Comparison of ENCODE assay signal across 8 mouse cellular contexts in genomic region chr1:178496841-178497240, GRCm38 (mm10). TPM values are rescaled to one million over a fixed set of nuclear protein-coding genes. Genes with fewer than 3 reads are reported as not detected.
DNase-seq lines count a peak whose midpoint lies in the region; ATAC-seq and TF ChIP-seq lines count a peak whose summit lies in the region.

No protein-coding gene starts in this region.

- no peaks in the 10 kb centered on the region for H3K4me1 ChIP-seq in cerebellum, adult 2 months (ENCODE audit: control insufficient read depth, insufficient read depth, low read length)
- no peaks in the 10 kb centered on the region for H3K4me1 ChIP-seq in liver, adult 2 months (ENCODE audit: control insufficient read depth, insufficient read depth, low read length)
- no peaks in the 10 kb centered on the region for H3K4me1 ChIP-seq in liver, embryonic 12.5 days
- no peaks in the 10 kb centered on the region for H3K4me1 ChIP-seq in lung, adult 2 months (ENCODE audit: control insufficient read depth, insufficient read depth, low read length)

- H3K4me2 ChIP-seq in liver, embryonic 12.5 days, result no peak overlapping the region

- H3K79me2 ChIP-seq in liver, adult 2 months (ENCODE audit: control insufficient read depth, insufficient read depth, low read length), result no peaks in the 10 kb centered on the region

- H3K36me3 ChIP-seq in liver, adult 2 months (ENCODE audit: control insufficient read depth, insufficient read depth, low read length), result no peaks in the 10 kb centered on the region
- H3K36me3 ChIP-seq in liver, embryonic 12.5 days, result no peaks in the 10 kb centered on the region

- no peak overlapping the region for H3K4me3 ChIP-seq in cerebellum, adult 2 months (replicated peaks; ENCODE audit: insufficient read depth, low read depth, low read length)
- H3K4me3 ChIP-seq in liver, adult 2 months (ENCODE audit: insufficient read depth, low read depth, low read length), result no peak overlapping the region
- no peak overlapping the region for H3K4me3 ChIP-seq in liver, embryonic 12.5 days
- no peak overlapping the region for H3K4me3 ChIP-seq in lung, adult 2 months (replicated peaks; ENCODE audit: extremely low read depth, low read depth, low read length)

- TF ChIP-seq POLR2A in cerebellum, adult 2 months (IDR thresholded peaks at IDR 0.05; ENCODE audit: borderline replicate concordance, insufficient read depth, low read length), result no peak
- no peak for TF ChIP-seq POLR2A in liver, adult 2 months (IDR thresholded peaks at IDR 0.05; ENCODE audit: extremely low read depth, insufficient read depth, low read length)
- no peak for TF ChIP-seq POLR2A in lung, adult 2 months (IDR thresholded peaks at IDR 0.05; ENCODE audit: borderline replicate concordance, extremely low read depth, low read depth, low read length)

- no peaks in the 10 kb centered on the region for H3K9me3 ChIP-seq in liver, embryonic 12.5 days (replicated peaks)

- ATAC-seq in liver, embryonic 12.5 days, result no peak

- TF ChIP-seq CTCF in cerebellum, adult 2 months (IDR thresholded peaks at IDR 0.05; ENCODE audit: borderline replicate concordance, insufficient read depth, low read depth, low read length), result peak; percentile 55
- peak; percentile 55; the same call in 1 of the 2 replicates for TF ChIP-seq CTCF in liver, adult 2 months (IDR thresholded peaks at IDR 0.05; ENCODE audit: low read depth, low read length)
- TF ChIP-seq CTCF in lung, adult 2 months (IDR thresholded peaks at IDR 0.05; ENCODE audit: insufficient read depth, low read length), result peak; percentile 58

- peak in 1 of 2 experiments; percentile 18 for DNase-seq in cerebellum, adult 2 months
- no peak for DNase-seq in cerebellum, adult 9-11 months
- DNase-seq in liver, adult 2 months (ENCODE audit: extremely low read depth, low read depth, low spot score), result peak; percentile 9
- peak; percentile 50 to 52 for DNase-seq in cerebellum, postnatal 10 days
- DNase-seq in lung, adult 2 months, result peak; percentile 17
- DNase-seq in thymus, postnatal 14 days, result peak; percentile 57
- DNase-seq in gastrocnemius, postnatal 25 days, result no peak

- H3K27ac ChIP-seq in cerebellum, adult 2 months (ENCODE audit: insufficient read depth, low read length), result no peak overlapping the region
- no peak overlapping the region for H3K27ac ChIP-seq in liver, adult 2 months (replicated peaks; ENCODE audit: insufficient read depth, low read depth, low read length)
- no peak overlapping the region for H3K27ac ChIP-seq in liver, embryonic 12.5 days

- no peaks in the 10 kb centered on the region for H3K27me3 ChIP-seq in cerebellum, adult 2 months (ENCODE audit: control insufficient read depth, insufficient read depth, low read length)
- H3K27me3 ChIP-seq in liver, adult 2 months (ENCODE audit: control insufficient read depth, insufficient read depth, low read length), result no peaks in the 10 kb centered on the region
- no peaks in the 10 kb centered on the region for H3K27me3 ChIP-seq in liver, embryonic 12.5 days (replicated peaks)

- H3K9ac ChIP-seq in liver, adult 2 months (ENCODE audit: low read depth, low read length), result no peak overlapping the region
- no peak overlapping the region for H3K9ac ChIP-seq in liver, embryonic 12.5 days

- WGBS in cerebellum, adult 2 months, result 56% methylated on average over 1 of the region's 1 CpGs
- 36% methylated on average over 1 of the region's 1 CpGs for WGBS in liver, adult 2 months
- WGBS in liver, embryonic 12.5 days (ENCODE audit: insufficient replicate concordance), result 29% methylated on average over 1 of the region's 1 CpGs
- WGBS in lung, adult 2 months, result 42% methylated on average over 1 of the region's 1 CpGs

RNA-seq across cellular contexts. Expression of gene Kif26b, which starts 32.1 kb away (rescaled TPM):
- polyA plus RNA-seq in cerebellum, adult 2 months (2012; rRNA removed), result 15.6 and 17.3 TPM in 2 replicates
- 0.27 and 0.28 TPM in 2 replicates for total RNA-seq in liver, adult 2 months (2014; rRNA removed)
- polyA plus RNA-seq in liver, adult 2 months (2012; rRNA removed), result 0.10 and 0.15 TPM in 2 replicates
- 0.67 and 0.98 TPM in 2 replicates for polyA plus RNA-seq in liver, embryonic 12.5 days (2016; fragmentation: Nextera tagmentation; extraction: Ambion mirVana)
- 2.0 and 3.6 TPM in 2 replicates for polyA plus RNA-seq in lung, adult 2 months (2012; rRNA removed)
- 1 to 10 TPM; 1.4 to 2.9 TPM for total RNA-seq in gastrocnemius, postnatal 25 days (2021)

Comparison
In these comparisons a context has a peak if more than half of its experiments do, and no peak if none do; other contexts are left out.
1. DNase-seq: peak in liver, adult 2 months (single experiment), cerebellum, postnatal 10 days (2 of 2), lung, adult 2 months (single experiment) and thymus, postnatal 14 days (single experiment); none in cerebellum, adult 9-11 months (single experiment) and gastrocnemius, postnatal 25 days (single experiment).
2. Peak in every context shown above with its lines, with median percentiles within 50 percentile points of each other: CTCF ChIP-seq.